Mouse (Mus musculus) MEL (cell line): ENCODE results near the gene Ptar1. TPM values are rescaled to one million over a fixed set of nuclear protein-coding genes. Genes with fewer than 3 reads are reported as not detected.

ENCODE experiments used
- DNase-seq: peaks from one replicate; pipeline ENCODE4 v3.0.0; 2011; ENCODE audit warnings: low read depth, low spot score
- H3K27ac ChIP-seq: 2 replicates; pipeline ENCODE4 v1.5.1; 2012; ENCODE audit warnings: low read depth, mild to moderate bottlenecking, control low read depth, low read length, moderate library complexity; ENCODE audit not compliant: control insufficient read depth
- H3K27me3 ChIP-seq, 2 experiments: fragments of 150-350 bp in 1 of 2; sonication (generic) in 1 of 2; 2 replicates each; pipeline ENCODE4 v1.6.1; 2012; ENCODE audit warnings: low read length in 2 of 2, mild to moderate bottlenecking in 2 of 2, improper control_type of control experiment in 1 of 2, moderate library complexity in 1 of 2; ENCODE audit not compliant: insufficient read depth in 2 of 2, control insufficient read depth in 1 of 2
- H3K36me3 ChIP-seq, 2 experiments: 2 replicates each; pipeline ENCODE4 v1.6.1; 2012 to 2014; ENCODE audit warnings: low read length in 2 of 2, improper control_type of control experiment in 1 of 2, inconsistent platforms in 1 of 2, mild to moderate bottlenecking in 1 of 2; ENCODE audit not compliant: insufficient read depth in 2 of 2, control insufficient read depth in 1 of 2
- H3K4me1 ChIP-seq, 2 experiments: fragments of 150-350 bp in 1 of 2; sonication (generic) in 1 of 2; 2 replicates each; pipeline ENCODE4 v1.6.1; 2012; ENCODE audit warnings: low read length in 2 of 2, improper control_type of control experiment in 1 of 2, mild to moderate bottlenecking in 1 of 2; ENCODE audit not compliant: insufficient read depth in 2 of 2, control insufficient read depth in 1 of 2
- H3K4me3 ChIP-seq, 2 experiments: fragments of 150-350 bp in 1 of 2; sonication (generic) in 1 of 2; 2 replicates each; pipeline ENCODE4 v1.5.1; 2012; ENCODE audit warnings: low read depth in 2 of 2, low read length in 2 of 2, mild to moderate bottlenecking in 2 of 2, moderate library complexity in 2 of 2, control low read depth in 1 of 2, improper control_type of control experiment in 1 of 2; ENCODE audit not compliant: control insufficient read depth in 1 of 2, insufficient read depth in 1 of 2
- H3K79me2 ChIP-seq: 2 replicates; pipeline ENCODE4 v1.6.1; 2012; ENCODE audit warnings: mild to moderate bottlenecking, low read length, moderate library complexity; ENCODE audit not compliant: control insufficient read depth, poor library complexity, insufficient read depth
- H3K9ac ChIP-seq: 2 replicates; pipeline ENCODE4 v1.6.1; 2012; ENCODE audit warnings: low read depth, mild to moderate bottlenecking, control low read depth, low read length, moderate library complexity; ENCODE audit not compliant: control insufficient read depth, poor library complexity, severe bottlenecking
- H3K9me3 ChIP-seq: fragments of 150-350 bp; sonication (generic); replicated peaks from 2 replicates; pipeline ENCODE4 v1.6.1; 2012; ENCODE audit warnings: mild to moderate bottlenecking, low read length, improper control_type of control experiment, moderate library complexity; ENCODE audit not compliant: insufficient read depth
- BHLHE40 ChIP-seq: IDR thresholded peaks from 2 replicates; pipeline ENCODE4 v1.6.1; 2012; ENCODE audit warnings: low read depth, mild to moderate bottlenecking, inconsistent platforms, low read length, improper control_type of control experiment, borderline replicate concordance
- CHD1 ChIP-seq: IDR thresholded peaks from 2 replicates; pipeline ENCODE4 v1.6.1; 2012; ENCODE audit warnings: low read depth, mild to moderate bottlenecking, inconsistent platforms, low read length, improper control_type of control experiment
- CHD2 ChIP-seq: IDR thresholded peaks from 2 replicates; pipeline ENCODE4 v1.6.1; 2011; ENCODE audit warnings: low read length, improper control_type of control experiment
- E2F4 ChIP-seq: IDR thresholded peaks from 2 replicates; pipeline ENCODE4 v1.6.1; 2011; ENCODE audit warnings: low read depth, low read length, improper control_type of control experiment, borderline replicate concordance
- EP300 ChIP-seq, 2 experiments: IDR thresholded peaks; 2 replicates each; pipeline ENCODE4 v1.6.1; 2011; ENCODE audit warnings: improper control_type of control experiment in 2 of 2, low read length in 2 of 2, low read depth in 1 of 2, mild to moderate bottlenecking in 1 of 2
- ETS1 ChIP-seq: IDR thresholded peaks from 2 replicates; pipeline ENCODE4 v1.6.1; 2012; ENCODE audit warnings: low read depth, mild to moderate bottlenecking, inconsistent platforms, low read length, improper control_type of control experiment, moderate library complexity
- GABPA ChIP-seq: IDR thresholded peaks from 2 replicates; pipeline ENCODE4 v1.6.1; 2012; ENCODE audit warnings: low read depth, mild to moderate bottlenecking, inconsistent platforms, low read length, improper control_type of control experiment, moderate library complexity
- GATA1 ChIP-seq: IDR thresholded peaks from 2 replicates; pipeline ENCODE4 v1.6.1; 2011; ENCODE audit warnings: low read depth, low read length, improper control_type of control experiment
- HCFC1 ChIP-seq: IDR thresholded peaks from 2 replicates; pipeline ENCODE4 v1.6.1; 2012; ENCODE audit warnings: low read depth, mild to moderate bottlenecking, inconsistent platforms, low read length, improper control_type of control experiment, moderate library complexity
- JUND ChIP-seq: IDR thresholded peaks from 2 replicates; pipeline ENCODE4 v1.6.1; 2011; ENCODE audit warnings: low read depth, mild to moderate bottlenecking, improper control_type of control experiment, low read length
- MAFK ChIP-seq: IDR thresholded peaks from 2 replicates; pipeline ENCODE4 v1.6.1; 2011; ENCODE audit warnings: low read depth, mild to moderate bottlenecking, low read length, improper control_type of control experiment, borderline replicate concordance
- MEF2A ChIP-seq: IDR thresholded peaks from 2 replicates; pipeline ENCODE4 v1.6.1; 2014; ENCODE audit warnings: low read depth, mild to moderate bottlenecking, inconsistent platforms, low read length, improper control_type of control experiment; ENCODE audit not compliant: poor library complexity, insufficient replicate concordance, severe bottlenecking; ENCODE audit errors: extremely low read depth
- MXI1 ChIP-seq: IDR thresholded peaks from 2 replicates; pipeline ENCODE4 v1.6.1; 2011; ENCODE audit warnings: mild to moderate bottlenecking, low read depth, low read length, improper control_type of control experiment
- MYB ChIP-seq: IDR thresholded peaks from 2 replicates; pipeline ENCODE4 v1.6.1; 2011; ENCODE audit warnings: mild to moderate bottlenecking, low read depth, low read length, improper control_type of control experiment
- MYC ChIP-seq: IDR thresholded peaks from 2 replicates; pipeline ENCODE4 v1.6.1; 2011; ENCODE audit warnings: low read depth, mild to moderate bottlenecking, low read length, improper control_type of control experiment, moderate library complexity
- NELFE ChIP-seq: IDR thresholded peaks from 2 replicates; pipeline ENCODE4 v1.6.1; 2011; ENCODE audit warnings: low read depth, low read length, improper control_type of control experiment
- NRF1 ChIP-seq: IDR thresholded peaks from 2 replicates; pipeline ENCODE4 v1.6.1; 2014; ENCODE audit warnings: low read depth, mild to moderate bottlenecking, inconsistent platforms, low read length, improper control_type of control experiment, moderate library complexity; ENCODE audit not compliant: poor library complexity, insufficient read depth, severe bottlenecking
- RAD21 ChIP-seq: IDR thresholded peaks from 2 replicates; pipeline ENCODE4 v1.6.1; 2011; ENCODE audit warnings: mild to moderate bottlenecking, low read depth, low read length, improper control_type of control experiment
- RCOR1 ChIP-seq: IDR thresholded peaks from 2 replicates; pipeline ENCODE4 v1.6.1; 2012; ENCODE audit warnings: low read depth, mild to moderate bottlenecking, inconsistent platforms, low read length, improper control_type of control experiment
- TBP ChIP-seq: IDR thresholded peaks from 2 replicates; pipeline ENCODE4 v1.8.0; 2011; ENCODE audit warnings: low read depth, low read length, improper control_type of control experiment
- USF1 ChIP-seq: IDR thresholded peaks from 2 replicates; pipeline ENCODE4 v1.6.1; 2014; ENCODE audit warnings: low read depth, mild to moderate bottlenecking, inconsistent platforms, low read length, improper control_type of control experiment, moderate library complexity
- ZC3H11A ChIP-seq: IDR thresholded peaks from 2 replicates; pipeline ENCODE4 v1.6.1; 2012; ENCODE audit warnings: low read depth, mild to moderate bottlenecking, inconsistent platforms, low read length, improper control_type of control experiment
- ZKSCAN1 ChIP-seq: IDR thresholded peaks from 2 replicates; pipeline ENCODE4 v1.6.1; 2012; ENCODE audit warnings: low read depth, mild to moderate bottlenecking, inconsistent platforms, low read length, improper control_type of control experiment, moderate library complexity
- polyA plus RNA-seq, 2 experiments: library from polyadenylated mRNA; stranded (reverse) in 1 of 2; unstranded in 1 of 2; fragments of >175 nt in 1 of 2; fragments of >200 nt in 1 of 2; gene quantifications; 2 replicates each; pipeline versions ENCODE4 v1.2.1 to v1.2.4; 2012; ENCODE audit warnings: low replicate concordance in 2 of 2, low read depth in 1 of 2; ENCODE audit not compliant: insufficient read length in 2 of 2, insufficient read depth in 1 of 2, missing spikeins in 1 of 2
- total RNA-seq: library from RNA; depleted of rRNA; stranded (reverse); fragments of 300-350 nt; gene quantifications from 2 replicates; pipeline ENCODE4 v1.2.3, GENCODE M21; 2012

The Ptar1 gene
- total and polyA plus RNA-seq, 3 experiments, result 4.9 to 6.9 TPM; not detected in 1

DNA sequence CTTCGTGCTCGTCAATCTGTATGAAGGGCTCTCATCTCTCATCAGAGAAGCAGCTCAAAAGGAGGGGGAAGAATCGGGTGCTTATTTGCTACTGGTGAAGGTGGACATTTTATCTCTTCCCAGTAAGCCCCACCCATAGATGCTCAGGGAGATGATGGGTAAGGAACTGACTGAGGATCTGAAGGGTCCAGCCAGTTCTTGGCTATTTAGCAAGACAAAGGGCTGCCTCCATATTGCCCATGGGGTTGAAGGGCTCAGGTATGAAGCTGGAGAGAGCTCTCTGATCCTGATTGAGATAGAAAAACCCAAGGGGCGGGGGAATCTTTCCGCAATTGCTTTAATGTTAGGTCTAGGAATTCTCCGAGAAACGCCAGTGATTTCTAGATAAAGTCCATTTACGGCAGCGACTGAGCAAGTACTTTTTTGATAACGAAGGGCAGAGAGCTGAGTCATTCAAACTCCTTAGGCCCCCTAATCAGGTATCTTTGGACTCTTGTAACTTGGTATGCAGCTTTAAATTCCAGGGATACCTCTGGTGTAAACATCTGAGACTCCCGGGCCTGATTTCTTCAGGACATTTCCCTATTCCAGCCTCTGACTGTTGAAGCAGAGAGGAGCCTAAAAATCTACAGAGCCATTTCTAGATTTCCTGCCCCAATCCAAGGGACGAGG, 29.8 kb upstream of the Ptar1 start:
- H3K4me1 ChIP-seq, result no peaks in the 10 kb centered on the region
- H3K9ac ChIP-seq, result no peak overlapping the region
- no peak overlapping the region for H3K27ac ChIP-seq
- no peak for DNase-seq
- H3K27me3 ChIP-seq, result no peaks in the 10 kb centered on the region
- no peaks in the 10 kb centered on the region for H3K9me3 ChIP-seq
- H3K36me3 ChIP-seq, result no peaks in the 10 kb centered on the region
- no peaks in the 10 kb centered on the region for H3K79me2 ChIP-seq
- H3K4me3 ChIP-seq, result no peak overlapping the region
- no peak for TF ChIP-seq BHLHE40
- no peak for TF ChIP-seq EP300 (IDR thresholded peaks at IDR 0.05; ENCODE audit: low read depth in 1 of 2, low read length in 2 of 2)
- TF ChIP-seq NELFE, result no peak
- no peak for TF ChIP-seq ZC3H11A
- no peak for TF ChIP-seq GATA1
- no peak for TF ChIP-seq USF1
- no peak for TF ChIP-seq MEF2A
- TF ChIP-seq RCOR1, result no peak
- no peak for TF ChIP-seq ZKSCAN1
- no peak for TF ChIP-seq JUND
- no peak for TF ChIP-seq GABPA
- TF ChIP-seq CHD2, result no peak
- TF ChIP-seq E2F4, result no peak

GRCm38 (mm10) chr19:23658350-23658749, 28.9 kb upstream of the Ptar1 start:
- Histone ChIP-seq H3K4me1 (no peaks in the 10 kb centered on the region), H3K36me3 (no peaks in the 10 kb centered on the region), H3K27ac (no peak overlapping the region), H3K4me3 (no peak overlapping the region), H3K79me2 (no peaks in the 10 kb centered on the region), H3K9me3 (no peaks in the 10 kb centered on the region), H3K27me3 (no peaks in the 10 kb centered on the region; a peak in 1 of 4 replicates), H3K9ac (no peak overlapping the region)
- DNase-seq, result no peak
- no peak for TF ChIP-seq ZKSCAN1
- TF ChIP-seq RAD21, result no peak
- TF ChIP-seq MXI1, result no peak
- no peak for TF ChIP-seq MYC
- no peak for TF ChIP-seq NRF1
- no peak for TF ChIP-seq MAFK
- TF ChIP-seq CHD2, result no peak
- no peak for TF ChIP-seq HCFC1
- no peak for TF ChIP-seq EP300 (IDR thresholded peaks at IDR 0.05; ENCODE audit: low read depth in 1 of 2, low read length in 2 of 2)
- no peak for TF ChIP-seq CHD1
- TF ChIP-seq MYB, result no peak
- no peak for TF ChIP-seq MEF2A
- no peak for TF ChIP-seq E2F4
- TF ChIP-seq RCOR1, result no peak
- no peak for TF ChIP-seq USF1
- no peak for TF ChIP-seq GATA1
- no peak for TF ChIP-seq TBP
- no peak for TF ChIP-seq ETS1
